Mouse (Mus musculus) midbrain, embryonic 12.5 days (tissue): ENCODE data around the gene Tmprss9. TPM values are rescaled to one million over a fixed set of nuclear protein-coding genes. Genes with fewer than 3 reads are reported as not detected.

ENCODE experiments used
- ATAC-seq: fragments of 200-750 bp; cut with Nextera tagmentation; 2 replicates; pipeline ENCODE4 v1.8.0; 2017; ENCODE audit warnings: low read depth, moderate TSS enrichment, moderate library complexity; ENCODE audit not compliant: low FRiP score
- H3K27ac ChIP-seq: fragments of 300-500 bp; sonication (generic); replicated peaks from 2 replicates; pipeline ENCODE4 v1.5.1; 2016; ENCODE audit warnings: mild to moderate bottlenecking
- H3K27me3 ChIP-seq: fragments of 300-500 bp; sonication (generic); 2 replicates; pipeline ENCODE4 v1.6.1; 2016; ENCODE audit warnings: mild to moderate bottlenecking
- H3K36me3 ChIP-seq: fragments of 300-500 bp; sonication (generic); 2 replicates; pipeline ENCODE4 v1.6.1; 2016
- H3K4me1 ChIP-seq: fragments of 300-500 bp; sonication (generic); 2 replicates; pipeline ENCODE4 v1.6.1; 2016
- H3K4me2 ChIP-seq: fragments of 300-500 bp; sonication (generic); replicated peaks from 2 replicates; pipeline ENCODE4 v1.6.1; 2016; ENCODE audit warnings: mild to moderate bottlenecking, moderate library complexity
- H3K4me3 ChIP-seq: fragments of 300-500 bp; sonication (generic); 2 replicates; pipeline ENCODE4 v1.5.1; 2016; ENCODE audit warnings: mild to moderate bottlenecking
- H3K9ac ChIP-seq: fragments of 300-500 bp; sonication (generic); replicated peaks from 2 replicates; pipeline ENCODE4 v1.6.1; 2016; ENCODE audit warnings: mild to moderate bottlenecking, moderate library complexity
- H3K9me3 ChIP-seq: fragments of 300-500 bp; sonication (generic); 2 replicates; pipeline ENCODE4 v1.6.1; 2016; ENCODE audit warnings: mild to moderate bottlenecking
- WGBS: fragments of 180-500 bp; shearing (Covaris S2); methylation state at CpG from one replicate; pipeline ENCODE4 v1.1.7; 2016; 5-methylcytosine and 5-hydroxymethylcytosine counted together
- polyA plus RNA-seq: library from polyadenylated mRNA; unstranded; fragments of >200 nt; fragmentation: Nextera tagmentation; extraction: Ambion mirVana; gene quantifications from 2 replicates; pipeline ENCODE4 v1.2.1, GENCODE M21; 2016

Gene Tmprss9
- polyA plus RNA-seq, 1 experiment from 2014 or later, result 0.08 TPM

GRCm38 (mm10) chr10:80904709-80905108, 33.1 kb downstream of the Tmprss9 start:
- peaks cover 4% of the 10 kb centered on the region for H3K4me1 ChIP-seq
- no peak overlapping the region for H3K4me3 ChIP-seq
- no peaks in the 10 kb centered on the region for H3K27me3 ChIP-seq
- H3K36me3 ChIP-seq, result peaks cover 73% of the 10 kb centered on the region
- H3K4me2 ChIP-seq, result no peak overlapping the region
- no peak for ATAC-seq
- H3K9ac ChIP-seq, result no peak overlapping the region
- WGBS, result 89% methylated on average over 11 of the region's 11 CpGs
- H3K27ac ChIP-seq, result no peak overlapping the region
- H3K9me3 ChIP-seq, result no peaks in the 10 kb centered on the region

- no peak overlapping the region for H3K4me3 ChIP-seq
- H3K27ac ChIP-seq, result no peak overlapping the region
- no peaks in the 10 kb centered on the region for H3K27me3 ChIP-seq
- H3K9me3 ChIP-seq, result no peaks in the 10 kb centered on the region
- H3K36me3 ChIP-seq, result peaks cover 90% of the 10 kb centered on the region
- H3K4me1 ChIP-seq, result no peaks in the 10 kb centered on the region
- no peak overlapping the region for H3K4me2 ChIP-seq
- 94% methylated on average over 22 of the region's 22 CpGs for WGBS
- no peak overlapping the region for H3K9ac ChIP-seq
- no peak for ATAC-seq
Measured at GRCm38 (mm10) chr10:80909375-80910162, 37.9 kb downstream of the Tmprss9 start.

DNA sequence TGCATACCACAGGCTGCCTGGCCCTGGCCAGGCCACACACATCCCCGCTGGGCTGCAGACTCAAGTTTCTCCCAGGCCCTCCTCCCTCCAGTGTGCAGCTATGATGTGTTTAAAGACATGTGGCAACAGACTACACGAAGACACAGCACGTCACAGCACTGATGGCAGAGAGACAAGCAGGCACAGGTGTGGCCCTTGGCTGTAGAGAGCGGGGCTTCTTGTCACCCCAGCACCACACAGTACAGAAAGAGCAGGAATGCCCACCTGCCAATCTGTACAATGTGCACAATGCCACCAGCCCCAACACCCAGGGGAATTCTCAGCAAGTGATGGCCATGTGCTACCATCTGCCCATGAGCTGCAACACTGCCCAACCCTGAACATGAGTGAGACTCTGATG, 39.7 kb downstream of the Tmprss9 start:
- WGBS, result 97% methylated on average over 4 of the region's 4 CpGs
- H3K4me2 ChIP-seq, result no peak overlapping the region
- ATAC-seq, result no peak
- H3K4me1 ChIP-seq, result peaks cover 9% of the 10 kb centered on the region
- H3K27me3 ChIP-seq, result no peaks in the 10 kb centered on the region
- H3K9ac ChIP-seq, result no peak overlapping the region
- no peaks in the 10 kb centered on the region for H3K9me3 ChIP-seq
- H3K27ac ChIP-seq, result no peak overlapping the region
- peaks cover 89% of the 10 kb centered on the region for H3K36me3 ChIP-seq
- no peak overlapping the region for H3K4me3 ChIP-seq

- H3K9me3 ChIP-seq, result no peaks in the 10 kb centered on the region
Measured at GRCm38 (mm10) chr10:80911891-80912290, 40.2 kb downstream of the Tmprss9 start.

GRCm38 (mm10) chr10:80913364-80914011, 41.8 kb downstream of the Tmprss9 start:
- WGBS, result 81% methylated on average over 7 of the region's 8 CpGs

More at GRCm38 (mm10) chr10:80911891-80912290, 40.2 kb downstream of the Tmprss9 start:
- Histone ChIP-seq H3K9ac (no peak overlapping the region), H3K36me3 (peaks cover 86% of the 10 kb centered on the region), H3K27me3 (no peaks in the 10 kb centered on the region), H3K27ac (no peak overlapping the region), H3K4me2 (no peak overlapping the region), H3K4me3 (no peak overlapping the region), H3K4me1 (peaks cover 15% of the 10 kb centered on the region)
- ATAC-seq, result no peak

GRCm38 (mm10) chr10:80914253-80914656, 42.6 kb downstream of the Tmprss9 start:
- Histone ChIP-seq H3K4me2 (no peak overlapping the region), H3K9ac (no peak overlapping the region), H3K27ac (no peak overlapping the region), H3K4me1 (peaks cover 27% of the 10 kb centered on the region), H3K4me3 (no peak overlapping the region), H3K9me3 (no peaks in the 10 kb centered on the region), H3K36me3 (peaks cover 63% of the 10 kb centered on the region), H3K27me3 (no peaks in the 10 kb centered on the region)
- WGBS, result 87% methylated on average over 5 of the region's 5 CpGs
- ATAC-seq, result no peak

More at GRCm38 (mm10) chr10:80913364-80914011, 41.8 kb downstream of the Tmprss9 start:
- Histone ChIP-seq H3K4me2 (no peak overlapping the region), H3K9ac (no peak overlapping the region), H3K27me3 (no peaks in the 10 kb centered on the region), H3K27ac (no peak overlapping the region), H3K36me3 (peaks cover 70% of the 10 kb centered on the region), H3K9me3 (no peaks in the 10 kb centered on the region), H3K4me1 (peaks cover 24% of the 10 kb centered on the region), H3K4me3 (no peak overlapping the region)
- ATAC-seq, result no peak

DNA sequence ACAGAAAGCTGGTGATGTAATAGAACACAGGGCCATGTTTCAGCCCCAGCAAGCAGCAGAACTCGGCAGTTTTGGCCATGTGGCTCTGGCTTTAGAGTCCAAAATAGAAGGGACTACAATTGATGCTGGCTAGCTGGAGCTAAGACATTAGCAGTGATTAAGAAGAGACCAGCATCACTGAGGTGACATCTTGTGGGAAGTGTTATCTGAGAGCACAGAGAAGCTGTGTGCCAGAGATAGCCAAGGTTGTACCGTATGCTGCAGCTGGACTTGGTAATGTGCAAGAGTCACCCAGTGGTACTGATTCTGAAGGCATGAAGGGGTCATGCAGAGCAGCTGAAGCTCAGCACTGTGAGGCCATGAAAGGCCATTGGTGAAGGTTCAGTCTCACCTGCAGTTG, 43.6 kb downstream of the Tmprss9 start:
- H3K4me2 ChIP-seq, result no peak overlapping the region
- H3K4me3 ChIP-seq, result no peak overlapping the region
- peaks cover 27% of the 10 kb centered on the region for H3K4me1 ChIP-seq
- H3K9me3 ChIP-seq, result no peaks in the 10 kb centered on the region
- peaks cover 53% of the 10 kb centered on the region for H3K36me3 ChIP-seq
- no peak overlapping the region for H3K9ac ChIP-seq
- no peak overlapping the region for H3K27ac ChIP-seq
- no peaks in the 10 kb centered on the region for H3K27me3 ChIP-seq
- WGBS, result 82% methylated on average over 2 of the region's 2 CpGs
- no peak for ATAC-seq

DNA sequence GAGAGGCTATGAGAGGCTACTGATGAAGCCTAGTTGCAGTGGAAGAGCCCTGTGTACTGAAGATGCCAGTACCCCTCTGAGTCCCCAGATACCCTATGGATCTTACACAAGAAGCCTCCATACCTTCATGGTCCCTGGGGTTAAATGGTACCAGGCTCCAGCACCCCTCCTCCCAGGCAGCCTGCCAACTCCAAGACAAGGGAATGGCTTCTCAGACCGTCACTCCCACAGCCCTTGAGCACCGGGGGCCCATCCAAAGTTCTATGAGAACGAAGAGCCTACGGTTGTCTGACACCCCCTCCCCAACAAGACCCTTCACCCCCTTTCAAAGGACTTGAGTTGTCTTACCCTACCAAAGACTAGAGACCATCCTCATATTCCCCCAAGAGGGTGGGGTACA, 44.1 kb downstream of the Tmprss9 start:
- H3K4me1 ChIP-seq, result peaks cover 27% of the 10 kb centered on the region
- H3K4me2 ChIP-seq, result no peak overlapping the region
- 91% methylated on average over 4 of the region's 4 CpGs for WGBS
- no peaks in the 10 kb centered on the region for H3K27me3 ChIP-seq
- no peak overlapping the region for H3K27ac ChIP-seq
- ATAC-seq, result no peak
- no peaks in the 10 kb centered on the region for H3K9me3 ChIP-seq
- H3K36me3 ChIP-seq, result peaks cover 49% of the 10 kb centered on the region
- no peak overlapping the region for H3K9ac ChIP-seq
- H3K4me3 ChIP-seq, result no peak overlapping the region

- peak overlapping the region; percentile 54 for H3K27ac ChIP-seq
- H3K36me3 ChIP-seq, result peaks cover 32% of the 10 kb centered on the region
- H3K9me3 ChIP-seq, result no peaks in the 10 kb centered on the region
- H3K4me3 ChIP-seq, result peak overlapping the region; percentile 76
- peak overlapping the region; percentile 82 for H3K9ac ChIP-seq
- H3K27me3 ChIP-seq, result 0 out of 2 replicates have a peak, but pooled peaks cover 13% of the 10 kb centered on the region
- peak; percentile 59 for ATAC-seq
- peaks cover 36% of the 10 kb centered on the region for H3K4me1 ChIP-seq
- WGBS, result 2% methylated on average over 15 of the region's 15 CpGs
- peak overlapping the region; percentile 87 for H3K4me2 ChIP-seq
Measured at GRCm38 (mm10) chr10:80917336-80917778, 45.7 kb downstream of the Tmprss9 start.

DNA sequence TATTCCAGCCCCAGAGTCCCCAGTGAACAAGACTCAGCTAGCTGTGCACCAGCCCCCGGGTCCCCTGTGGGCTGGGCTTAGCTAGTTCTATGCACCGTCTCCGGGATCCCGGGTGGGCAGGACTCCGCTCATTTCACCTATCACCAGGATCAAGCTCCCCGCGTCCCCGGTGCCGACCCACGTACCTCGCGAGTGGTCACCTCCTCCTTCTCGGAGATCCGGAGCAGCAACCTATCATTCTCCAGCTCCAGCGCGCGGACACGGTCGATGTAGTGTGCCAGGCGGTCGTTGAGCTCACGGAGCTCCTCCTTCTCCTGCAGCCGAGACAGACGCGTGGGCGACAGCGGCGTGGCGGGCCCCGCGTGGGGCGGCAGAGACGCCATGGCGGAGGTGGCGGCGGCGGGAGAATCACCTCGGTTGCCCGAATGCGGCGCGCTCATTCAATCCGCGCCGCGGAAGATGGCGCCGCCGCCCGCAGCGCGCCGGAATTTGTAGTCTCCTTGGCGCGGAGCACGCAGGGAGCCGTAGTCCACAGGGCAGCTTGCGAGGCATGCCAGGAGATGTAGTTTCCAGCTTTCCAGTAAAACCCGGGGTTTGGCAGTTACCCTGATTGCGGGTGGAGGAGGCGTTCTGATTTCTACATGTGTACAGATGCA, 46.3 kb downstream of the Tmprss9 start, which contains the start of gene Lmnb2:
Gene Lmnb2 (minus strand): TSS at position 467 of the 656 bp plus-strand sequence.
- H3K4me1 ChIP-seq, result peaks cover 36% of the 10 kb centered on the region
- under 1% methylated on average over 61 of the region's 61 CpGs for WGBS
- ATAC-seq, result peak; percentile 75

DNA sequence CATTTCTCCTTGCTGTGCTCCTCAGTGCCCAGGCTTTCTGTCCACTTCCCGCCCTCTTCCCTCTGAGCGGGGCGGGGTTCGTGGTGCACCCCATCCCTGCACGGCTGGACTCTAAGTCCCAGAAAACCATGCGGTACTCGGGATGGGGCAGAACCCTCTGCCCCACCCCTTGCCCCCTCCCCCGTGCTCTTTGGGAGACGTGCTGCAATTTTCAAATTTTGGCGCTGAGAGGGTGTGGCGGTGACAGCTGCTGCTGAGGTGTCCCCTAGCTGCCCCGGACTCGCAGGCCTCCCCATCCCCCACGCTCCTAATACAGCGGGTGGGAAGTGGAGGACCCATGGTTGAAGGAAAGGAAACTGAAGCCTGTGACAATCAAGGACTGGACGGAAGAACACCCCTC, 50.3 kb downstream of the Tmprss9 start:
- 0 out of 2 replicates have a peak, but pooled peaks have one; percentile 39 for ATAC-seq
- Histone ChIP-seq H3K4me2 (peak overlapping the region; percentile 50), H3K27me3 (peaks cover 18% of the 10 kb centered on the region), H3K9me3 (no peaks in the 10 kb centered on the region), H3K4me3 (peak overlapping the region; percentile 22), H3K36me3 (no peaks in the 10 kb centered on the region), H3K4me1 (peaks cover 21% of the 10 kb centered on the region), H3K27ac (no peak overlapping the region), H3K9ac (0 out of 2 replicates have a peak overlapping the region, but pooled peaks have one; percentile 24)
- 3% methylated on average over 16 of the region's 16 CpGs for WGBS

More for the DNA sequence above, 46.3 kb downstream of the Tmprss9 start, which contains the start of gene Lmnb2:
- Histone ChIP-seq H3K9ac (peak within 1 kb of the TSS; percentile 82), H3K4me2 (peak within 1 kb of the TSS; percentile 87), H3K36me3 (peaks cover 28% of the 10 kb centered on the region), H3K9me3 (no peaks in the 10 kb centered on the region), H3K4me3 (peak within 1 kb of the TSS; percentile 76), H3K27ac (peak within 1 kb of the TSS; percentile 54), H3K27me3 (peaks cover 16% of the 10 kb centered on the region)

GRCm38 (mm10) chr10:80925472-80925871, 53.8 kb downstream of the Tmprss9 start:
- no peak overlapping the region for H3K4me3 ChIP-seq
- WGBS, result 50% methylated on average over 3 of the region's 3 CpGs
- H3K9me3 ChIP-seq, result no peaks in the 10 kb centered on the region
- no peak overlapping the region for H3K9ac ChIP-seq
- no peaks in the 10 kb centered on the region for H3K36me3 ChIP-seq
- no peak for ATAC-seq
- H3K4me2 ChIP-seq, result no peak overlapping the region
- peaks cover 24% of the 10 kb centered on the region for H3K4me1 ChIP-seq
- H3K27me3 ChIP-seq, result peaks cover 32% of the 10 kb centered on the region
- no peak overlapping the region for H3K27ac ChIP-seq
